Mouse (Mus musculus) liver, embryonic 15.5 days (tissue): ENCODE results near the gene Fam196a. TPM values are rescaled to one million over a fixed set of nuclear protein-coding genes. Genes with fewer than 3 reads are reported as not detected.

Source experiments
- ATAC-seq: fragments of 200-750 bp; cut with Nextera tagmentation; 2 replicates; pipeline ENCODE4 v1.8.0; 2017; ENCODE audit warnings: moderate number of reproducible peaks, mild to moderate bottlenecking, moderate library complexity; ENCODE audit not compliant: insufficient read depth
- H3K27ac ChIP-seq: fragments of 300-500 bp; sonication (generic); replicated peaks from 2 replicates; pipeline ENCODE4 v1.5.1; 2015; ENCODE audit warnings: mild to moderate bottlenecking, inconsistent platforms
- H3K27me3 ChIP-seq: fragments of 300-500 bp; sonication (generic); 2 replicates; pipeline ENCODE4 v1.6.1; 2015; ENCODE audit warnings: mild to moderate bottlenecking, inconsistent platforms
- H3K36me3 ChIP-seq: fragments of 300-500 bp; sonication (generic); replicated peaks from 2 replicates; pipeline ENCODE4 v1.6.1; 2015; ENCODE audit warnings: moderate library complexity, mild to moderate bottlenecking, inconsistent platforms
- H3K4me1 ChIP-seq: fragments of 300-500 bp; sonication (generic); replicated peaks from 2 replicates; pipeline ENCODE4 v1.6.1; 2015; ENCODE audit warnings: inconsistent platforms
- H3K4me2 ChIP-seq: fragments of 300-500 bp; sonication (generic); 2 replicates; pipeline ENCODE4 v1.6.1; 2015; ENCODE audit warnings: moderate library complexity, mild to moderate bottlenecking, inconsistent platforms
- H3K4me3 ChIP-seq: fragments of 300-500 bp; sonication (generic); replicated peaks from 2 replicates; pipeline ENCODE4 v1.5.1; 2015; ENCODE audit warnings: mild to moderate bottlenecking, inconsistent platforms
- H3K9ac ChIP-seq: fragments of 300-500 bp; sonication (generic); 2 replicates; pipeline ENCODE4 v1.6.1; 2015; ENCODE audit warnings: moderate library complexity, mild to moderate bottlenecking, inconsistent platforms
- H3K9me3 ChIP-seq: fragments of 300-500 bp; sonication (generic); replicated peaks from 2 replicates; pipeline ENCODE4 v1.6.1; 2016; ENCODE audit warnings: inconsistent platforms
- whole genome bisulfite sequencing: fragments of 180-500 bp; shearing (Covaris S2); methylation state at CpG from one replicate; pipeline ENCODE4 v1.1.7; 2015; ENCODE audit warnings: mixed read lengths; ENCODE audit not compliant: insufficient replicate concordance; 5-methylcytosine and 5-hydroxymethylcytosine counted together
- polyA plus RNA-seq: library from polyadenylated mRNA; unstranded; fragments of >200 nt; fragmentation: Nextera tagmentation; extraction: Ambion mirVana; gene quantifications from 2 replicates; pipeline ENCODE4 v1.2.1, GENCODE M21; 2015

Fam196a gene
- polyA plus RNA-seq, 1 experiment from 2014 or later: 0.13 TPM

DNA sequence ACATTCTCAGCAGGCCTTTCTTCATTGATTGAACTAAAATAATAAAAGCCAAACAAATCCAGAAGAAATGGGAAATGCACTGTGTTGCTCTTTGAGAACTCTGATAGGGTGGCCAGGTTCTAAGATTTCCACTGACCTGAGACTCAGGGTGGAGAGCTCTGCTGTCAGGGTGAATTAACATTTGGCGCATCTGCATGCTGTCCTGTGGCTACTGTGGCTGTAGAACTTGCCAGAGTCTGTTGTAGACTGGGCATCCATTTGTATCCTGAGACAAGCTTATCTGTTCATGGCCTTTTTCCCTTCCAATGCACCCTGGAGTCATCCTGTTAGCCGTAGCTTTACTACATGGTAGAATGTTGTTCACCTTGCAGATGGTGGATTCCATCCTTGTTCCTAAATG, 98.2 kb downstream of the Fam196a start:
- Histone ChIP-seq H3K36me3 (no peaks in the 10 kb centered on the region), H3K9ac (no peak overlapping the region), H3K4me2 (no peak overlapping the region), H3K4me3 (no peak overlapping the region), H3K9me3 (no peaks in the 10 kb centered on the region), H3K4me1 (no peaks in the 10 kb centered on the region), H3K27me3 (no peaks in the 10 kb centered on the region), H3K27ac (no peak overlapping the region)
- no peak for ATAC-seq
- WGBS: 71% methylated on average over 2 of the region's 2 CpGs
